Mouse (Mus musculus) midbrain, embryonic 12.5 days (tissue): Measurements from ENCODE around the gene Sun1. TPM values are rescaled to one million over a fixed set of nuclear protein-coding genes. Genes with fewer than 3 reads are reported as not detected.

Source experiments
- ATAC-seq: fragments of 200-750 bp; cut with Nextera tagmentation; 2 replicates; pipeline ENCODE4 v1.8.0; 2017; ENCODE audit warnings: low read depth, moderate TSS enrichment, moderate library complexity; ENCODE audit not compliant: low FRiP score
- H3K27ac ChIP-seq: fragments of 300-500 bp; sonication (generic); replicated peaks from 2 replicates; pipeline ENCODE4 v1.5.1; 2016; ENCODE audit warnings: mild to moderate bottlenecking
- H3K27me3 ChIP-seq: fragments of 300-500 bp; sonication (generic); 2 replicates; pipeline ENCODE4 v1.6.1; 2016; ENCODE audit warnings: mild to moderate bottlenecking
- H3K36me3 ChIP-seq: fragments of 300-500 bp; sonication (generic); 2 replicates; pipeline ENCODE4 v1.6.1; 2016
- H3K4me1 ChIP-seq: fragments of 300-500 bp; sonication (generic); 2 replicates; pipeline ENCODE4 v1.6.1; 2016
- H3K4me2 ChIP-seq: fragments of 300-500 bp; sonication (generic); replicated peaks from 2 replicates; pipeline ENCODE4 v1.6.1; 2016; ENCODE audit warnings: mild to moderate bottlenecking, moderate library complexity
- H3K4me3 ChIP-seq: fragments of 300-500 bp; sonication (generic); 2 replicates; pipeline ENCODE4 v1.5.1; 2016; ENCODE audit warnings: mild to moderate bottlenecking
- H3K9ac ChIP-seq: fragments of 300-500 bp; sonication (generic); replicated peaks from 2 replicates; pipeline ENCODE4 v1.6.1; 2016; ENCODE audit warnings: mild to moderate bottlenecking, moderate library complexity
- H3K9me3 ChIP-seq: fragments of 300-500 bp; sonication (generic); 2 replicates; pipeline ENCODE4 v1.6.1; 2016; ENCODE audit warnings: mild to moderate bottlenecking
- WGBS: fragments of 180-500 bp; shearing (Covaris S2); methylation state at CpG from one replicate; pipeline ENCODE4 v1.1.7; 2016; 5-methylcytosine and 5-hydroxymethylcytosine counted together
- polyA plus RNA-seq: library from polyadenylated mRNA; unstranded; fragments of >200 nt; fragmentation: Nextera tagmentation; extraction: Ambion mirVana; gene quantifications from 2 replicates; pipeline ENCODE4 v1.2.1, GENCODE M21; 2016

The Sun1 gene
- polyA plus RNA-seq, 1 experiment from 2014 or later = 53.1 TPM

GRCm38 (mm10) chr5:139209685-139210026 is 9.2 kb downstream of the Sun1 start:
- Histone ChIP-seq H3K4me3 (no peak overlapping the region), H3K4me1 (peaks cover 7% of the 10 kb centered on the region; the same call in 1 of the 2 replicates), H3K9ac (no peak overlapping the region), H3K36me3 (peaks cover 31% of the 10 kb centered on the region), H3K27me3 (no peaks in the 10 kb centered on the region), H3K27ac (no peak overlapping the region), H3K9me3 (no peaks in the 10 kb centered on the region), H3K4me2 (no peak overlapping the region)
- no peak for ATAC-seq
- 97% methylated on average over 7 of the region's 7 CpGs for WGBS

GRCm38 (mm10) chr5:139211737-139212385 is 11.4 kb downstream of the Sun1 start:
- Histone ChIP-seq H3K36me3 (peaks cover 53% of the 10 kb centered on the region), H3K4me2 (no peak overlapping the region)

DNA sequence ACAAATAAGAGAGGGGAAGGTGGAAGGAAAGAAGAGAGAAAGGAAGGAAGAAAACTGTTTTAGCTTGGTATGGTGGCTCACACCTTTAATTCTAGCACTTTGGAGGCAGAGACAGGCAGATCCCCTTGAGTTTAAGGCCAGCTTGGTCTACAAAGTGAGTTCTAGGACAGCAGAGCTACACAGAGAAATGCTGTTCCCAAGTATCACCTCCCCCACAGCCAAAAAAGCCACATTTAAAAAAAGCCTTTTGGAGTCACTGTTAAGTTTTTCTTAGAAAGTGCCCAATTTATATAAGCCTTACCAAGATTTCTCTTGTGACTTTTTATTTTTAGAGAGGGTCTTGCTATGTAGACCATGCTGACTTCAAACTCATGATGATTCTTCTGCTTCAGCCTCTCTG is 13.9 kb downstream of the Sun1 start:
- H3K27me3 ChIP-seq = no peaks in the 10 kb centered on the region
- no peak overlapping the region for H3K9ac ChIP-seq
- H3K4me2 ChIP-seq = no peak overlapping the region
- H3K9me3 ChIP-seq = no peaks in the 10 kb centered on the region
- no peaks in the 10 kb centered on the region for H3K4me1 ChIP-seq
- no peak overlapping the region for H3K4me3 ChIP-seq
- peaks cover 48% of the 10 kb centered on the region for H3K36me3 ChIP-seq
- H3K27ac ChIP-seq = no peak overlapping the region
- ATAC-seq = no peak

More at GRCm38 (mm10) chr5:139211737-139212385, 11.4 kb downstream of the Sun1 start:
- no peak overlapping the region for H3K27ac ChIP-seq
- no peaks in the 10 kb centered on the region for H3K4me1 ChIP-seq
- H3K9me3 ChIP-seq = no peaks in the 10 kb centered on the region
- H3K27me3 ChIP-seq = no peaks in the 10 kb centered on the region
- H3K4me3 ChIP-seq = no peak overlapping the region
- WGBS = 96% methylated on average over 11 of the region's 11 CpGs
- H3K9ac ChIP-seq = no peak overlapping the region
- no peak for ATAC-seq

DNA sequence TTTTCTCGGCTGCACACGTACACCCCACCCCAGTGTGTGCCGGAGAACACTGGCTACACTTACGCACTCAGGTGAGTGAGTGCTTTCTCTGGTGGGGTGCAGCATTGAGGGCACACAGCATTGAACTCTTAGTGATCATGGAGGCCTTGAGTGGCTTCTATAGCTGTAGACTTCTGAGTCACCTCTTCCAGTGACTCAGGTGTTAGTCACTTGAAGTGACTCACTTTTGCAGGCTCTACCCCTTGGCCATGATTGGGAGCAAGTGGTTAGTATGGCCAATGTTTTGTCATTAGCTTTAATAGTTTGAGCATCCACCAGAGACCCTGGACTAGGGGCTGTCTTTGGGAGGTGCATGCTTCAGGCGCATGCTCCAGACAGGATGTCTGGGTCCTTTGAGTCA is 14.7 kb downstream of the Sun1 start:
- Histone ChIP-seq H3K4me1 (no peaks in the 10 kb centered on the region), H3K36me3 (peaks cover 48% of the 10 kb centered on the region), H3K4me3 (no peak overlapping the region), H3K9ac (no peak overlapping the region), H3K27ac (no peak overlapping the region), H3K27me3 (no peaks in the 10 kb centered on the region), H3K4me2 (no peak overlapping the region), H3K9me3 (no peaks in the 10 kb centered on the region)
- WGBS = 96% methylated on average over 5 of the region's 5 CpGs
- ATAC-seq = no peak

GRCm38 (mm10) chr5:139216121-139216520 is 15.7 kb downstream of the Sun1 start:
- 92% methylated on average over 2 of the region's 2 CpGs for WGBS
- Histone ChIP-seq H3K4me2 (no peak overlapping the region), H3K4me3 (no peak overlapping the region), H3K9ac (no peak overlapping the region), H3K36me3 (peaks cover 50% of the 10 kb centered on the region), H3K27ac (no peak overlapping the region), H3K4me1 (no peaks in the 10 kb centered on the region), H3K27me3 (no peaks in the 10 kb centered on the region), H3K9me3 (no peaks in the 10 kb centered on the region)
- ATAC-seq = no peak

DNA sequence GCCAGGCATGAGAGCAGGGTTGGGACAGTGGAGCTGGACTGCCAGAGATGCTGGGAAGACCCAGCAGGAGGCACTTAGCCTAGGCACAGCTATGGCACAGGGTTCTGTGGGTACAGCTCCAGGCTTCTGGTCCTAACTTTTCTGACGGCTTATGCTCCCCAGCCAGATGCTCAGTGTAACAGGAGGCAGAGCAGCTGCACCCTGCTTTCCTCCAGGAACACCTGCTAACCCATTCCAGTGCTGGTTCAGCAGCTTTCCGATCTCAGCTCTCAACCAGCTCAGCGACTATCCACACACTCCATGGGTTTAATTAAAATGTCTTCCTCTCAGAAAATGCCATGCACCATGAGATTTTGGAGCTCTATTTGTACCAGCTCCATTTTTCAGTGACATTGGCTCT is 16.3 kb downstream of the Sun1 start:
- Histone ChIP-seq H3K4me2 (no peak overlapping the region), H3K27ac (no peak overlapping the region), H3K4me1 (no peaks in the 10 kb centered on the region), H3K9me3 (no peaks in the 10 kb centered on the region), H3K36me3 (peaks cover 54% of the 10 kb centered on the region), H3K4me3 (no peak overlapping the region), H3K9ac (no peak overlapping the region), H3K27me3 (no peaks in the 10 kb centered on the region)
- 93% methylated on average over 3 of the region's 3 CpGs for WGBS
- ATAC-seq = no peak

GRCm38 (mm10) chr5:139220006-139220515 is 19.6 kb downstream of the Sun1 start:
- no peaks in the 10 kb centered on the region for H3K27me3 ChIP-seq
- no peak overlapping the region for H3K9ac ChIP-seq
- H3K4me1 ChIP-seq = no peaks in the 10 kb centered on the region
- no peak overlapping the region for H3K27ac ChIP-seq
- H3K9me3 ChIP-seq = no peaks in the 10 kb centered on the region
- ATAC-seq = no peak
- no peak overlapping the region for H3K4me2 ChIP-seq
- H3K4me3 ChIP-seq = no peak overlapping the region
- 87% methylated on average over 4 of the region's 4 CpGs for WGBS
- peaks cover 72% of the 10 kb centered on the region for H3K36me3 ChIP-seq

- Histone ChIP-seq H3K9ac (no peak overlapping the region), H3K4me3 (no peak overlapping the region), H3K36me3 (peaks cover 72% of the 10 kb centered on the region), H3K9me3 (no peaks in the 10 kb centered on the region), H3K4me2 (no peak overlapping the region), H3K4me1 (no peaks in the 10 kb centered on the region), H3K27me3 (no peaks in the 10 kb centered on the region), H3K27ac (no peak overlapping the region)
- ATAC-seq = no peak
- WGBS = 95% methylated on average over 4 of the region's 4 CpGs
Measured at GRCm38 (mm10) chr5:139220610-139221009, 20.2 kb downstream of the Sun1 start.

DNA sequence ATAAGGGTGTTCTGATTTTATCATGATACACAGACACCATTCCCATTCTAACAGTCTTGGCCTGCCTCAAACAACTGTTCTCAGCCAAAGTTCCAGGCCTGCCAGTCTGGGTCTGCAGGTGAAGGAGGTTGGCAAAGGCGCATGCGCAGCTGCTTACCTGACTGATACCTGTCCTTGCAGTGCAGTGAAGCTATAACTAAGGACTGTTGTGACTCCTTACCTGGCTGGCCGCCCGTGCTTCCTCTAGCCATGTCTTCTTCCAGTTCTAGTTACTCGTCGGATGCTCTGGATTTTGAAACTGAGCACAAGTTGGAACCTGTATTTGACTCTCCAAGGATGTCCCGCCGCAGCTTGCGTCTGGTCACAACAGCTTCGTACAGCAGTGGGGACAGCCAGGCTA is 22.9 kb downstream of the Sun1 start:
- WGBS = 96% methylated on average over 10 of the region's 10 CpGs

GRCm38 (mm10) chr5:139227236-139227635 is 26.8 kb downstream of the Sun1 start:
- no peaks in the 10 kb centered on the region for H3K9me3 ChIP-seq
- ATAC-seq = no peak
- H3K27me3 ChIP-seq = no peaks in the 10 kb centered on the region
- H3K27ac ChIP-seq = no peak overlapping the region
- peaks cover 86% of the 10 kb centered on the region for H3K36me3 ChIP-seq
- no peaks in the 10 kb centered on the region for H3K4me1 ChIP-seq
- no peak overlapping the region for H3K9ac ChIP-seq
- H3K4me2 ChIP-seq = no peak overlapping the region
- WGBS = 96% methylated on average over 4 of the region's 4 CpGs
- H3K4me3 ChIP-seq = no peak overlapping the region

More for the DNA sequence above, 22.9 kb downstream of the Sun1 start:
- Histone ChIP-seq H3K4me2 (no peak overlapping the region), H3K27ac (no peak overlapping the region), H3K27me3 (no peaks in the 10 kb centered on the region), H3K9me3 (no peaks in the 10 kb centered on the region), H3K36me3 (peaks cover 85% of the 10 kb centered on the region), H3K9ac (no peak overlapping the region), H3K4me1 (no peaks in the 10 kb centered on the region), H3K4me3 (no peak overlapping the region)
- no peak for ATAC-seq

GRCm38 (mm10) chr5:139227645-139228044 is 27.2 kb downstream of the Sun1 start:
- peaks cover 84% of the 10 kb centered on the region for H3K36me3 ChIP-seq
- no peak overlapping the region for H3K4me3 ChIP-seq

GRCm38 (mm10) chr5:139228318-139228717 is 27.9 kb downstream of the Sun1 start:
- Histone ChIP-seq H3K4me3 (no peak overlapping the region), H3K27ac (no peak overlapping the region), H3K4me1 (no peaks in the 10 kb centered on the region), H3K4me2 (no peak overlapping the region), H3K27me3 (no peaks in the 10 kb centered on the region), H3K9ac (no peak overlapping the region), H3K36me3 (peaks cover 84% of the 10 kb centered on the region), H3K9me3 (no peaks in the 10 kb centered on the region)
- ATAC-seq = no peak
- WGBS = 98% methylated on average over 3 of the region's 3 CpGs

More at GRCm38 (mm10) chr5:139227645-139228044, 27.2 kb downstream of the Sun1 start:
- Histone ChIP-seq H3K4me1 (no peaks in the 10 kb centered on the region), H3K27ac (no peak overlapping the region), H3K4me2 (no peak overlapping the region), H3K9me3 (no peaks in the 10 kb centered on the region), H3K9ac (no peak overlapping the region), H3K27me3 (no peaks in the 10 kb centered on the region)
- 98% methylated on average over 2 of the region's 2 CpGs for WGBS
- ATAC-seq = no peak

DNA sequence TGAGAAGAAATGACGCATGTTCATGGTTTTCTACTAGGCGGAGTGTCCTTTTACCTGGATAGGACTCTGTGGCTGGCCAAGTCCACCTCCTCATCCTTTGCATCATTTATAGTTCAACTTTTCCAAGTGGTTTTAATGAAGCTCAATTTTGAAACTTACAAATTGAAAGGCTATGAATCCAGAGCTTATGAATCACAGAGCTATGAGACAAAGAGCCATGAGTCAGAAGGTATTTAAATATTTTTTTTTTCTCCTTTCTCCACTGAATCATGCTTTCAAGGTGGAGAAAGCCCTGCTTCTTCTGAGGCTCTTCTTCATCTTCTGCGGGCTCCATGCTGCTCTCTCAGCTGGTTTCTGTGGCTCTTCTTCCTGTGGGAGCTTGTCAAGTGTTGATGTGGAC is 29.3 kb downstream of the Sun1 start:
- whole genome bisulfite sequencing = 96% methylated on average over 3 of the region's 3 CpGs
- H3K36me3 ChIP-seq = peaks cover 84% of the 10 kb centered on the region
- no peaks in the 10 kb centered on the region for H3K27me3 ChIP-seq

More for the DNA sequence above, 29.3 kb downstream of the Sun1 start:
- Histone ChIP-seq H3K27ac (no peak overlapping the region), H3K9me3 (no peaks in the 10 kb centered on the region), H3K4me1 (no peaks in the 10 kb centered on the region), H3K4me3 (no peak overlapping the region), H3K9ac (no peak overlapping the region), H3K4me2 (no peak overlapping the region)
- no peak for ATAC-seq
